Mouse (Mus musculus): ENCODE measurements around the gene Rpl19.

The Rpl19 gene

GRCm38 (mm10) chr11:98052989-98053834, 26.7 kb downstream of the Rpl19 start, which contains the start of gene Stac2:
Gene Stac2, minus strand, starts transcription at chr11:98053462.
- no peak for DNase-seq (ENCODE audit: low spot score)

- DNase-seq (ENCODE audit: low spot score): no peak
Measured at GRCm38 (mm10) chr11:98057466-98057865, 31.0 kb downstream of the Rpl19 start.

GRCm38 (mm10) chr11:98057998-98058397, 31.5 kb downstream of the Rpl19 start:
- DNase-seq (ENCODE audit: low spot score): no peak

GRCm38 (mm10) chr11:98059662-98060061, 33.2 kb downstream of the Rpl19 start:
- no peak for DNase-seq (ENCODE audit: low spot score)

- no peak for DNase-seq (ENCODE audit: low spot score)
Measured at GRCm38 (mm10) chr11:98060104-98060692, 33.7 kb downstream of the Rpl19 start.

- no peak for DNase-seq (ENCODE audit: low spot score)
Measured at GRCm38 (mm10) chr11:98061441-98061840, 34.9 kb downstream of the Rpl19 start.

- no peak for DNase-seq (ENCODE audit: low spot score)
Measured at GRCm38 (mm10) chr11:98061904-98062562, 35.5 kb downstream of the Rpl19 start.

- DNase-seq (ENCODE audit: low spot score): no peak
Measured at GRCm38 (mm10) chr11:98066201-98066600, 39.7 kb downstream of the Rpl19 start.

GRCm38 (mm10) chr11:98067255-98067654, 40.7 kb downstream of the Rpl19 start:
- no peak for DNase-seq (ENCODE audit: low spot score)

GRCm38 (mm10) chr11:98073442-98073841, 46.9 kb downstream of the Rpl19 start:
- DNase-seq (ENCODE audit: low spot score): no peak

- peak; percentile 74 for DNase-seq (ENCODE audit: low spot score)
Measured at GRCm38 (mm10) chr11:98075195-98075808, 48.8 kb downstream of the Rpl19 start.

- DNase-seq (ENCODE audit: low spot score): no peak
Measured at GRCm38 (mm10) chr11:98077086-98077485, 50.6 kb downstream of the Rpl19 start.

Measured in spleen, adult 12 weeks (tissue).